Mouse (Mus musculus) left cerebral cortex, adult 8-10 months (tissue): Measurements from ENCODE around the gene Isg20l2. TPM values are rescaled to one million over a fixed set of nuclear protein-coding genes. Genes with fewer than 3 reads are reported as not detected.

Experiments used
- DNase-seq, 2 experiments: peaks; one replicate each; pipeline ENCODE4 v3.0.0; 2022; ENCODE audit warnings: low spot score in 2 of 2
- total RNA-seq, 4 experiments: library from RNA; stranded (reverse); gene quantifications; 2 replicates each; pipeline ENCODE4 v1.2.4; 2022

The Isg20l2 gene
- total RNA-seq, 4 experiments from 2014 or later: 13.8 to 14.5 (median 14.1) TPM

GRCm38 (mm10) chr3:87910573-87911141 lies 19.5 kb upstream of the Isg20l2 start:
- DNase-seq: peak in 1 of 2 experiments; percentile 67

- DNase-seq: no peak
These were observed 16.6 kb upstream of the Isg20l2 start for GRCm38 (mm10) chr3:87913491-87913890.

GRCm38 (mm10) chr3:87913891-87914290 lies 16.2 kb upstream of the Isg20l2 start:
- DNase-seq: no peak

GRCm38 (mm10) chr3:87916990-87917389 lies 13.1 kb upstream of the Isg20l2 start:
- no peak for DNase-seq

GRCm38 (mm10) chr3:87918551-87918950 lies 11.6 kb upstream of the Isg20l2 start:
- no peak for DNase-seq

- peak; percentile 67 to 90 for DNase-seq
These were observed 10.6 kb upstream of the Isg20l2 start, which contains the start of gene Mrpl24 for GRCm38 (mm10) chr3:87919336-87920108. Gene Mrpl24, plus strand, starts transcription at chr3:87919506.

- DNase-seq: no peak
These were observed 9.7 kb upstream of the Isg20l2 start for GRCm38 (mm10) chr3:87920270-87920943.

- DNase-seq: no peak
These were observed 5.1 kb upstream of the Isg20l2 start for GRCm38 (mm10) chr3:87924996-87925395.

GRCm38 (mm10) chr3:87927452-87927851 lies 2.7 kb upstream of the Isg20l2 start:
- DNase-seq: no peak

GRCm38 (mm10) chr3:87929341-87930077 lies 605 bp upstream of the Isg20l2 start:
- no peak for DNase-seq

GRCm38 (mm10) chr3:87934026-87934425 lies 3.9 kb downstream of the Isg20l2 start:
- DNase-seq: no peak

- DNase-seq: no peak
These were observed 4.4 kb downstream of the Isg20l2 start for GRCm38 (mm10) chr3:87934501-87934900.

GRCm38 (mm10) chr3:87935201-87935600 lies 5.1 kb downstream of the Isg20l2 start:
- DNase-seq: no peak

- DNase-seq: peak in 1 of 2 experiments; percentile 59
These were observed 5.7 kb downstream of the Isg20l2 start for GRCm38 (mm10) chr3:87935776-87936175.

- DNase-seq: no peak
These were observed 10.5 kb downstream of the Isg20l2 start for GRCm38 (mm10) chr3:87940611-87941010.

GRCm38 (mm10) chr3:87942471-87942870 lies 12.4 kb downstream of the Isg20l2 start:
- no peak for DNase-seq

- DNase-seq: no peak
These were observed 13.5 kb downstream of the Isg20l2 start for GRCm38 (mm10) chr3:87943586-87943985.

GRCm38 (mm10) chr3:87944838-87945600 lies 14.9 kb downstream of the Isg20l2 start:
- DNase-seq: no peak

GRCm38 (mm10) chr3:87945781-87946540 lies 15.8 kb downstream of the Isg20l2 start:
- no peak for DNase-seq

- no peak for DNase-seq
These were observed 16.4 kb downstream of the Isg20l2 start for GRCm38 (mm10) chr3:87946541-87946860.
